Mouse (Mus musculus): ENCODE results near the gene Fbxw10. TPM values are rescaled to one million over a fixed set of nuclear protein-coding genes. Genes with fewer than 3 reads are reported as not detected.

Gene Fbxw10
- total RNA-seq, 2 experiments from 2014 or later = 0.39 to 0.74 TPM

- no peak for DNase-seq (ENCODE audit: low spot score in 2 of 2)
- intact Hi-C loops (cut with DNase I) = no loop called here
Measured at GRCm38 (mm10) chr11:62830387-62830786, 16.5 kb upstream of the Fbxw10 start.

GRCm38 (mm10) chr11:62831906-62832305 is 15.0 kb upstream of the Fbxw10 start:
- DNase-seq (ENCODE audit: low spot score in 2 of 2) = no peak
- intact Hi-C loops (cut with DNase I) = no loop called here

GRCm38 (mm10) chr11:62844562-62844961 is 2.3 kb upstream of the Fbxw10 start:
- DNase-seq (ENCODE audit: low spot score in 2 of 2) = no peak
- intact Hi-C loops (cut with DNase I) = no loop called here

GRCm38 (mm10) chr11:62845730-62846129 is 1.1 kb upstream of the Fbxw10 start:
- intact Hi-C loops (cut with DNase I) = no loop called here
- DNase-seq (ENCODE audit: low spot score in 2 of 2) = no peak

- intact Hi-C loops (cut with DNase I) = no loop called here
Measured at GRCm38 (mm10) chr11:62847655-62848191, 854 bp downstream of the Fbxw10 start.

GRCm38 (mm10) chr11:62848301-62848700 is 1.4 kb downstream of the Fbxw10 start:
- intact Hi-C loops (cut with DNase I) = no loop called here

More at GRCm38 (mm10) chr11:62847655-62848191, 854 bp downstream of the Fbxw10 start:
- DNase-seq (ENCODE audit: low spot score in 2 of 2) = no peak

GRCm38 (mm10) chr11:62851199-62851598 is 4.3 kb downstream of the Fbxw10 start:
- intact Hi-C loops (cut with DNase I) = loop anchor here (2.0 kb wide), 1 partner anchor 94 kb away; no protein-coding TSS in a partner anchor
- DNase-seq (ENCODE audit: low spot score in 2 of 2) = no peak

More at GRCm38 (mm10) chr11:62848301-62848700, 1.4 kb downstream of the Fbxw10 start:
- no peak for DNase-seq (ENCODE audit: low spot score in 2 of 2)

GRCm38 (mm10) chr11:62853334-62853733 is 6.5 kb downstream of the Fbxw10 start:
- intact Hi-C loops (cut with DNase I) = no loop called here
- no peak for DNase-seq (ENCODE audit: low spot score in 2 of 2)

GRCm38 (mm10) chr11:62865562-62865961 is 18.7 kb downstream of the Fbxw10 start:
- DNase-seq (ENCODE audit: low spot score in 2 of 2) = no peak

GRCm38 (mm10) chr11:62866685-62867084 is 19.8 kb downstream of the Fbxw10 start:
- DNase-seq (ENCODE audit: low spot score in 2 of 2) = no peak
- intact Hi-C loops (cut with DNase I) = no loop called here

More at GRCm38 (mm10) chr11:62865562-62865961, 18.7 kb downstream of the Fbxw10 start:
- intact Hi-C loops (cut with DNase I) = no loop called here

- DNase-seq (ENCODE audit: low spot score in 2 of 2) = no peak
- intact Hi-C loops (cut with DNase I) = no loop called here
Measured at GRCm38 (mm10) chr11:62869201-62869600, 22.3 kb downstream of the Fbxw10 start.

- intact Hi-C loops (cut with DNase I) = no loop called here
- no peak for DNase-seq (ENCODE audit: low spot score in 2 of 2)
Measured at GRCm38 (mm10) chr11:62869715-62870371, 23.0 kb downstream of the Fbxw10 start.

- intact Hi-C loops (cut with DNase I) = no loop called here
- no peak for DNase-seq (ENCODE audit: low spot score in 2 of 2)
Measured at GRCm38 (mm10) chr11:62873479-62873878, 26.6 kb downstream of the Fbxw10 start.

GRCm38 (mm10) chr11:62875696-62876095 is 28.8 kb downstream of the Fbxw10 start:
- DNase-seq (ENCODE audit: low spot score in 2 of 2) = no peak
- intact Hi-C loops (cut with DNase I) = no loop called here

- intact Hi-C loops (cut with DNase I) = no loop called here
- DNase-seq (ENCODE audit: low spot score in 2 of 2) = no peak
Measured at GRCm38 (mm10) chr11:62876445-62876844, 29.6 kb downstream of the Fbxw10 start.

- intact Hi-C loops (cut with DNase I) = no loop called here
- no peak for DNase-seq (ENCODE audit: low spot score in 2 of 2)
Measured at GRCm38 (mm10) chr11:62877391-62877790, 30.5 kb downstream of the Fbxw10 start.

GRCm38 (mm10) chr11:62878728-62879127 is 31.9 kb downstream of the Fbxw10 start:
- intact Hi-C loops (cut with DNase I) = loop anchor here (1.0 kb wide), 1 partner anchor 89 kb away; the partner anchor contains the start of gene Zfp286
- no peak for DNase-seq (ENCODE audit: low spot score in 2 of 2)

GRCm38 (mm10) chr11:62879220-62880048 is 32.6 kb downstream of the Fbxw10 start, which contains the start of gene Tvp23b:
Gene Tvp23b, plus strand, starts transcription at chr11:62879455.
- DNase-seq (ENCODE audit: low spot score in 2 of 2) = peak; percentile 95 to 97
- intact Hi-C loops (cut with DNase I) = loop anchor here (1.0 kb wide), 1 partner anchor 90 kb away; the partner anchor contains the start of gene Zfp286

GRCm38 (mm10) chr11:62883407-62883806 is 36.5 kb downstream of the Fbxw10 start:
- intact Hi-C loops (cut with DNase I) = no loop called here
- DNase-seq (ENCODE audit: low spot score in 2 of 2) = no peak

GRCm38 (mm10) chr11:62885323-62885722 is 38.5 kb downstream of the Fbxw10 start:
- intact Hi-C loops (cut with DNase I) = no loop called here
- no peak for DNase-seq (ENCODE audit: low spot score in 2 of 2)

All from left cerebral cortex, postnatal 36 days (tissue).